Mouse (Mus musculus) central nervous system, embryonic 18 days (tissue): ENCODE measurements around the gene Cyp2c70. TPM values are rescaled to one million over a fixed set of nuclear protein-coding genes. Genes with fewer than 3 reads are reported as not detected.

Source experiments
- polyA plus RNA-seq: library from polyadenylated mRNA; depleted of rRNA; stranded (reverse); fragments of >200 nt; gene quantifications from 2 replicates; pipeline ENCODE4 v1.2.3, GENCODE M21; 2012; rRNA removed

Gene Cyp2c70
- polyA plus RNA-seq, result not detected in 2 replicates

DNA sequence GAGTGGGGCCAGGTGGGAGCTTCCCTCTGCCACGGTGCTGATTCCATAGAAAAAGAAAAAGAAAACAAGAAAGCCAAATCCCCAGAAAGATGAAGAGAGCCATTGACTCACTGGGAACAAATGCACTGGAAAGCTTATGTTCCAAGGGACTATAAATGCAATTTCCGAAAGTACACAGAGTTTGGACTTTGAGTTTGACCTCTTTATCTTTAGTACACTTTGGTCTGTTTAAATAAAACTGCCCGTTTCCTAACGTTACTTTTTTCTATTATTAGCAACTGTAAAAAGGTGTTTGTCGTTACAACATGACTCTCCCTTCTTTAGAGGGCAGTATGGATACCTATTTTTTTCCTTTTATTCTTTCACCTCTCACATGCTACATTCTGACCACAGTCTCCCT is at the start of gene Cyp2c70:
Cyp2c70 (minus strand) TSS at position 174 of the 400 bp plus-strand sequence.

Other genes starting within 250 kb of the Cyp2c70 start
- not detected in 2 replicates for gene Cyp2c37, start 194.9 kb downstream of the Cyp2c70 start, polyA plus RNA-seq
- gene Cyp2c54, start 113.5 kb downstream of the Cyp2c70 start, polyA plus RNA-seq, result not detected in 2 replicates
- gene Cyp2c50, start 97.6 kb downstream of the Cyp2c70 start, polyA plus RNA-seq, result not detected in 2 replicates
- gene Pdlim1, start 84.5 kb upstream of the Cyp2c70 start, polyA plus RNA-seq, result 9.4 and 10.3 TPM in 2 replicates